Mouse (Mus musculus): ENCODE results near the gene Zfp445. TPM values are rescaled to one million over a fixed set of nuclear protein-coding genes. Genes with fewer than 3 reads are reported as not detected.

Gene Zfp445
- polyA plus RNA-seq, 1 experiment from 2014 or later, result 60.3 TPM

DNA sequence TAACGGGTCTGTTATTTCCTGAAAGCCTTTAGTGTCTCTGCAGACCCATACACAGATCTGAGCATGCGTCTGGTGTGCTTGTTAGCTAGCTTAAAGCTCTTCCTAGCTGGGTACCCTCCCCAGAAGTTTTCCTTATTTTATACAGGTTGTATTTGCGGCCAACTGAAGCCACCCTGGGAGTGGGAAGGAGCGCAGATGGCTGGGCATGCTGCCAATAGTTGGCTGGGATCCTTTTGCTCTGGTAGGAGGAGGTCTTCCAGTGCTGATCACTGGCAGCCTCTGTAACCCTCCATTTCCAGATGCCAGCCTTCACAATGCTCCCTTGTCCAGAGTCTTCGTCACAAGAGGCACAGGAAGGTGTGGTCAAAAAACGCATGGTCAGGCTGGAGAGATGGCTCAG lies 29.0 kb downstream of the Zfp445 start:
- H3K9me3 ChIP-seq (replicated peaks), result no peaks in the 10 kb centered on the region
- peaks cover 16% of the 10 kb centered on the region for H3K4me1 ChIP-seq (replicated peaks)
- no peak overlapping the region for H3K4me2 ChIP-seq
- no peak overlapping the region for H3K9ac ChIP-seq
- peak; percentile 67; the same call in 1 of the 2 replicates for ATAC-seq (ENCODE audit: insufficient number of reproducible peaks, low FRiP score)
- H3K27me3 ChIP-seq (replicated peaks), result no peaks in the 10 kb centered on the region
- peaks cover 14% of the 10 kb centered on the region for H3K36me3 ChIP-seq
- H3K27ac ChIP-seq (ENCODE audit: poor library complexity, severe bottlenecking), result no peak overlapping the region
- no peak overlapping the region for H3K4me3 ChIP-seq
- 48% methylated on average over 6 of the region's 6 CpGs for WGBS

GRCm38 (mm10) chr9:122836126-122836525 lies 29.7 kb downstream of the Zfp445 start:
- ATAC-seq (ENCODE audit: insufficient number of reproducible peaks, low FRiP score), result no peak
- Histone ChIP-seq H3K4me2 (no peak overlapping the region), H3K9ac (no peak overlapping the region), H3K36me3 (peaks cover 14% of the 10 kb centered on the region), H3K4me1 (replicated peaks) (peaks cover 19% of the 10 kb centered on the region), H3K9me3 (replicated peaks) (no peaks in the 10 kb centered on the region), H3K4me3 (no peak overlapping the region), H3K27ac (ENCODE audit: poor library complexity, severe bottlenecking) (no peak overlapping the region), H3K27me3 (replicated peaks) (no peaks in the 10 kb centered on the region)
- 80% methylated on average over 9 of the region's 9 CpGs for WGBS

GRCm38 (mm10) chr9:122829826-122830380 lies 35.9 kb downstream of the Zfp445 start:
- Histone ChIP-seq H3K4me2 (no peak overlapping the region), H3K4me3 (no peak overlapping the region), H3K27me3 (replicated peaks) (no peaks in the 10 kb centered on the region), H3K9ac (no peak overlapping the region), H3K4me1 (replicated peaks) (0 out of 2 replicates have a peak, but pooled peaks cover 3% of the 10 kb centered on the region), H3K9me3 (replicated peaks) (no peaks in the 10 kb centered on the region), H3K36me3 (peaks cover 54% of the 10 kb centered on the region), H3K27ac (ENCODE audit: poor library complexity, severe bottlenecking) (no peak overlapping the region)
- 61% methylated on average over 4 of the region's 4 CpGs for WGBS
- ATAC-seq (ENCODE audit: insufficient number of reproducible peaks, low FRiP score), result no peak

GRCm38 (mm10) chr9:122826743-122827142 lies 39.1 kb downstream of the Zfp445 start:
- Histone ChIP-seq H3K27me3 (replicated peaks) (no peaks in the 10 kb centered on the region), H3K9me3 (replicated peaks) (no peaks in the 10 kb centered on the region), H3K4me3 (no peak overlapping the region), H3K27ac (ENCODE audit: poor library complexity, severe bottlenecking) (no peak overlapping the region), H3K4me2 (no peak overlapping the region), H3K4me1 (replicated peaks) (0 out of 2 replicates have a peak, but pooled peaks cover 3% of the 10 kb centered on the region), H3K9ac (no peak overlapping the region), H3K36me3 (peaks cover 49% of the 10 kb centered on the region)
- no peak for ATAC-seq (ENCODE audit: insufficient number of reproducible peaks, low FRiP score)
- 88% methylated on average over 4 of the region's 4 CpGs for WGBS

GRCm38 (mm10) chr9:122823374-122824017 lies 42.3 kb downstream of the Zfp445 start:
- H3K36me3 ChIP-seq, result peaks cover 46% of the 10 kb centered on the region
- no peak for ATAC-seq (ENCODE audit: insufficient number of reproducible peaks, low FRiP score)

DNA sequence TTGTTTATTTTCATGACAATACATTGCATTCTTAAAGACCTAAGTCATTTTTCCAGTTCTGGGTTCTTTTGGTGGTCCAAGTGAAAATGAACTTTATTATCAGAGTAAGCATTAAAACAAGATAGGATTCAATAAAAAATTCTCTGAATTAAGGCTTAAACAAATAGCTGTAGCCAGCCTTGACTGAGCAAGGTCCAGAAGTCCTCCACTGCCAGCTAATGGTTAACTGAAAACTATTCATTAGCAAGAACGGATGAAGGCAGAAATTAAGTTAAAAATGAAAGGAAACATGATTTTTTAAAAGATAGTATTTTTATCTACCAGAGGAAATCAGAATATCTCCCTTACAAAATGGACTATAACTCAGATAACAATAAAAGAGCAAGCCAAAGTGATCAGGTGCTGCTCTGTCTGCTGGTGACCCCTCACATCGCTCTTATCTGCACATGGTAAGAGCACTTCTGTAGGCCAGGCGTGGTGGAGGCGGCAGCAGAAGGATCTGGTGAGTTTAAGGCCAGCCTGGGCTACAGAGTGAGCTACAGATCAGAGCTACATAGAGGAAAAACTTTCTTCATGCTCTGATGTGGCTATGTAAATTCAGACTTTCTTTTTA lies 50.5 kb downstream of the Zfp445 start:
- Histone ChIP-seq H3K4me1 (replicated peaks) (peaks cover 2% of the 10 kb centered on the region), H3K4me2 (no peak overlapping the region), H3K27ac (ENCODE audit: poor library complexity, severe bottlenecking) (no peak overlapping the region), H3K27me3 (replicated peaks) (no peaks in the 10 kb centered on the region), H3K4me3 (no peak overlapping the region), H3K36me3 (peaks cover 20% of the 10 kb centered on the region), H3K9ac (no peak overlapping the region), H3K9me3 (replicated peaks) (no peaks in the 10 kb centered on the region)
- ATAC-seq (ENCODE audit: insufficient number of reproducible peaks, low FRiP score), result no peak
- 62% methylated on average over 4 of the region's 4 CpGs for WGBS

More at GRCm38 (mm10) chr9:122823374-122824017, 42.3 kb downstream of the Zfp445 start:
- Histone ChIP-seq H3K4me1 (replicated peaks) (no peaks in the 10 kb centered on the region), H3K27ac (ENCODE audit: poor library complexity, severe bottlenecking) (no peak overlapping the region), H3K4me3 (no peak overlapping the region), H3K9ac (no peak overlapping the region), H3K9me3 (replicated peaks) (no peaks in the 10 kb centered on the region), H3K4me2 (no peak overlapping the region), H3K27me3 (replicated peaks) (no peaks in the 10 kb centered on the region)
- 79% methylated on average over 5 of the region's 5 CpGs for WGBS

GRCm38 (mm10) chr9:122814775-122815174 lies 51.0 kb downstream of the Zfp445 start:
- Histone ChIP-seq H3K36me3 (peaks cover 17% of the 10 kb centered on the region; the same call in 1 of the 2 replicates), H3K27me3 (replicated peaks) (no peaks in the 10 kb centered on the region), H3K9ac (no peak overlapping the region), H3K9me3 (replicated peaks) (no peaks in the 10 kb centered on the region), H3K4me3 (no peak overlapping the region), H3K4me2 (no peak overlapping the region), H3K27ac (ENCODE audit: poor library complexity, severe bottlenecking) (no peak overlapping the region), H3K4me1 (replicated peaks) (peaks cover 6% of the 10 kb centered on the region)
- ATAC-seq (ENCODE audit: insufficient number of reproducible peaks, low FRiP score), result no peak
- WGBS, result 89% methylated on average over 2 of the region's 2 CpGs

DNA sequence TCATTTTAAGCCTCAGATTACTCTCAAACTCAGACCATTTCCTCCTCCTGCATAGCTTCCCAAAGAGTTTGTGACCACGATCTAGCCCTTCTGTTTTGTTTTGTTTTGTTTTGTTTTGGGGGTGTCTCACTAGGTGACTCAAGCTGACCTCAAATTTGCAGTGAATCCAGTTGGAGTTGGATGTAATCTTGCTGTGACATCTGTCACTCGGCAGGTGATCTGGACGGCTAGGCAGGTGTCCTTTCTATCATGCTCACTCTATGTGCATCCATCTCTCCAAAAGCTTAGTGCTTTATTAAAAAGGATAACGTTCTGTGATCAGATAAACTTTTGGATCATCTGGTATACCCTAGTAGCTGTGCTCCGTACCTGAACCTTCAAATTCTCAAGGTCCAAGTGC lies 53.4 kb downstream of the Zfp445 start:
- no peak overlapping the region for H3K4me2 ChIP-seq
- H3K36me3 ChIP-seq, result peaks cover 11% of the 10 kb centered on the region; the same call in 1 of the 2 replicates
- 80% methylated on average over 5 of the region's 5 CpGs for WGBS
- H3K9ac ChIP-seq, result no peak overlapping the region
- no peak overlapping the region for H3K27ac ChIP-seq (ENCODE audit: poor library complexity, severe bottlenecking)
- no peaks in the 10 kb centered on the region for H3K27me3 ChIP-seq (replicated peaks)
- no peak for ATAC-seq (ENCODE audit: insufficient number of reproducible peaks, low FRiP score)
- H3K4me3 ChIP-seq, result no peak overlapping the region
- no peaks in the 10 kb centered on the region for H3K9me3 ChIP-seq (replicated peaks)
- peaks cover 12% of the 10 kb centered on the region for H3K4me1 ChIP-seq (replicated peaks)

DNA sequence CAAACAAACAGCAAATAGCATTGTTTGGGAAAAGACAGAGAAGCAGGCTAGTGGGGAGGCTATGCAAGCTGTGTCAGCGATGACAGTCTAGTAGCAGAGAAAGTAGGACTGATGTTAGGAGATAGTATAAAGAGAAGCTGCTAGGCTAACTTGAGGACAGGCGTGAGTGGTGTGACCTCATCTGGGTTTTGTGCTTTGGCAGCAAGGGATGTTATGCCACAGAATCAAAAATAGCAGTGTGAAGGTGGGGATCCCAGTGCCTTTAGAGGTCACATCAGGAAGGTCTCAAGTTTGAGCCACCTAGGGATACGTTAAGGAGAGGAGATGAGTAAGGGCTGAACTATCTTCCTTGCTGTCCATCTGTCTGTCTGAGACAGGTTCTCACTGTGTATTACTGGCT lies 55.6 kb downstream of the Zfp445 start:
- Histone ChIP-seq H3K36me3 (peaks cover 11% of the 10 kb centered on the region; the same call in 1 of the 2 replicates), H3K4me1 (replicated peaks) (peaks cover 23% of the 10 kb centered on the region), H3K4me3 (no peak overlapping the region), H3K27me3 (replicated peaks) (no peaks in the 10 kb centered on the region), H3K9me3 (replicated peaks) (no peaks in the 10 kb centered on the region), H3K4me2 (no peak overlapping the region; the same call in 1 of the 2 replicates), H3K9ac (no peak overlapping the region), H3K27ac (ENCODE audit: poor library complexity, severe bottlenecking) (no peak overlapping the region)
- 49% methylated on average over 3 of the region's 3 CpGs for WGBS
- no peak for ATAC-seq (ENCODE audit: insufficient number of reproducible peaks, low FRiP score)

DNA sequence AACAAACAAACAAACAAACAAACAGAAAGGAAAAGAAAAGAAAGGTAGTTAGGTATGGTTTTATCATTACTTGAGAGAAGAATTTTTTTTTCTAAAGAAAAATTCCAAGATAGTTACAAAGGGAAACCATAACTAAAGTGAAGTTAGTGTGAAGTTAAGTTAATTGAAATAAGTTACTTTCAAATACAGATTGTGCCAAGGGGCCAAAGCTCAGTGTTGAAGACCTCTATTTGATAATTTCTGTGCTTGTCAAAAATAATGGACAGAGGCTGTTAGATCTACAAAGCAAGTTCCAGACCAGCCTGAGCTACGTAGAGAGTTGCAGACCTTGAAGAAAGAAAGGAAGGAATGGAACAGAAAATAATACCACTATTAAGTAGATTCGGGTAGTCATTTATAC lies 58.6 kb downstream of the Zfp445 start:
- peaks cover 23% of the 10 kb centered on the region for H3K4me1 ChIP-seq (replicated peaks)
- H3K4me3 ChIP-seq, result no peak overlapping the region
- H3K27me3 ChIP-seq (replicated peaks), result no peaks in the 10 kb centered on the region
- ATAC-seq (ENCODE audit: insufficient number of reproducible peaks, low FRiP score), result no peak
- no peaks in the 10 kb centered on the region for H3K9me3 ChIP-seq (replicated peaks)
- H3K9ac ChIP-seq, result no peak overlapping the region
- WGBS, result 85% methylated on average over 2 of the region's 2 CpGs
- no peak overlapping the region for H3K4me2 ChIP-seq
- no peaks in the 10 kb centered on the region for H3K36me3 ChIP-seq
- no peak overlapping the region for H3K27ac ChIP-seq (ENCODE audit: poor library complexity, severe bottlenecking)

GRCm38 (mm10) chr9:122805845-122806341 lies 59.9 kb downstream of the Zfp445 start:
- Histone ChIP-seq H3K4me2 (peak overlapping the region; percentile 97), H3K36me3 (no peaks in the 10 kb centered on the region), H3K27me3 (replicated peaks) (no peaks in the 10 kb centered on the region), H3K9me3 (replicated peaks) (no peaks in the 10 kb centered on the region), H3K4me3 (peak overlapping the region; percentile 77), H3K9ac (peak overlapping the region; percentile 92), H3K4me1 (replicated peaks) (peaks cover 23% of the 10 kb centered on the region), H3K27ac (ENCODE audit: poor library complexity, severe bottlenecking) (peak overlapping the region; percentile 89)
- ATAC-seq (ENCODE audit: insufficient number of reproducible peaks, low FRiP score), result no peak
- 5% methylated on average over 10 of the region's 10 CpGs for WGBS

Data from heart, embryonic 12.5 days (tissue).